Mouse (Mus musculus) thymus, adult 2 months (tissue): ENCODE data around the gene Plekhh1.

ENCODE experiments used
- CTCF ChIP-seq: fragments of 200-500 bp; IDR thresholded peaks from 2 replicates; pipeline ENCODE4 v1.5.1; 2012; ENCODE audit warnings: mild to moderate bottlenecking, control low read depth, low read length, moderate library complexity, borderline replicate concordance; ENCODE audit not compliant: control insufficient read depth, poor library complexity, insufficient read depth; ENCODE audit errors: extremely low read depth
- POLR2A ChIP-seq: fragments of 200-500 bp; IDR thresholded peaks from 2 replicates; pipeline ENCODE4 v1.6.1; 2012; ENCODE audit warnings: mild to moderate bottlenecking, low read length, control low read depth, moderate library complexity; ENCODE audit not compliant: control insufficient read depth, poor library complexity, insufficient read depth; ENCODE audit errors: extremely low read depth

GRCm38 (mm10) chr12:78981938-78982825 lies 46.8 kb upstream of the Plekhh1 start:
- TF ChIP-seq POLR2A: no peak
- TF ChIP-seq CTCF: no peak
